Mouse (Mus musculus) ovary, adult 2 months (tissue): ENCODE results near the gene Olfr981. TPM values are rescaled to one million over a fixed set of nuclear protein-coding genes. Genes with fewer than 3 reads are reported as not detected.

Source experiments
- polyA plus RNA-seq: library from polyadenylated mRNA; depleted of rRNA; stranded (reverse); fragments of >200 nt; gene quantifications from 2 replicates; pipeline ENCODE4 v1.2.3, GENCODE M21; 2012; rRNA removed

Gene Olfr981
- polyA plus RNA-seq, result not detected in 2 replicates

GRCm38 (mm10) chr9:40021164-40021563 is at the start of gene Olfr981:
Gene Olfr981 (plus strand): TSS chr9:40021464.

DNA sequence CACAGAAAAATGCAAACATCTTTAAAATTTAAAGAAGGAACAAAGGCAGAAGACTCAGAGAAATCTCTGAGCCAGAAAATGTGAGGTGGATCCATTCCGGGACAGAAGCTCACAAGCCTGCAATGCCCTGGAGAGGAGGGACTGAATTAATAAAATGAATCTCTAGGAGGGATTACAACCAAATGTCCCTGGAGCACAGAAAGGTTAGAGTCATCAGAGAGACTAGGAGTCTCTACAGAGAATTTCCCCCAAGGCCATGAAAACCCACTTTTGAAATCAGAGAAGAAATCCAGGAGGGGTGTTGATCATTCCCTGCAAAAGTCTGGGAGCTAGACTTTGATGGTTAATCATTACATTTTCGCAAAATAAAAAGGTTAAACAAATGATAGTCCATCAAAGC is 29.5 kb upstream of the Olfr981 start, which contains the start of gene Olfr978:
TSS of gene Olfr978 (plus strand) at position 301 of the 400 bp plus-strand sequence.

DNA sequence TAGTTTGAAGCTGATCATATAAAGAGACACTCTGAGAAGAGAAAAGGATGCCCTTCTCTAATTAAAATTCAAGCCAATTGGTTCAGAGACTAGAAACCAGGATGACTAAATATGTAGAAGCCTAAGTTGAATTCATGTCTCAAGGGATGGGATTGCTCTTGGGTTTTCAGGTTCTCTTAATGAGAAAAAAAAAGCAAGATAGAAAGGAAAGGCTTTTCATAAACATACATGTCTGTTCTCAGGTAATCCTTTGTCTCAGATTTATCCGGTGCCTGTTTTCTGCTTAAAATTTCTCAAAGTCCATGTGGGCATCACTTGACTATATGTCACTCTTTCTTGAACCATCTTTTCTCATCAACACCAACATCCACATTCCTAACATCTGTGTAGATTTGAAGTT is 17.9 kb upstream of the Olfr981 start, which contains the start of gene Olfr979:
TSS of gene Olfr979 (minus strand) at position 101 of the 400 bp plus-strand sequence.

GRCm38 (mm10) chr9:40009482-40009881 is 11.8 kb upstream of the Olfr981 start, which contains the start of gene Olfr980:
Gene Olfr980 (minus strand): TSS chr9:40009582.

GRCm38 (mm10) chr9:40073529-40073928 is 52.3 kb downstream of the Olfr981 start, which contains the start of gene Olfr982:
Gene Olfr982 (plus strand): TSS chr9:40073829.

Other genes starting within 250 kb of the Olfr981 start
- gene Olfr968, start 238.2 kb upstream of the Olfr981 start, polyA plus RNA-seq, result not detected in 2 replicates
- gene Olfr969, start 230.5 kb upstream of the Olfr981 start, polyA plus RNA-seq, result not detected in 2 replicates
- gene Olfr970, start 212.6 kb upstream of the Olfr981 start, polyA plus RNA-seq, result not detected in 2 replicates
- not detected in 2 replicates for gene Olfr971, start 184.6 kb upstream of the Olfr981 start, polyA plus RNA-seq
- gene Olfr972, start 155.0 kb upstream of the Olfr981 start, polyA plus RNA-seq, result not detected in 2 replicates
- not detected in 2 replicates for gene Olfr229, start 114.1 kb upstream of the Olfr981 start, polyA plus RNA-seq
- gene Olfr974, start 84.0 kb upstream of the Olfr981 start, polyA plus RNA-seq, result not detected in 2 replicates
- 0.08 TPM in 1 of 2 replicates, not detected in the other for gene Olfr975, start 69.4 kb upstream of the Olfr981 start, polyA plus RNA-seq
- gene Olfr976, start 60.3 kb upstream of the Olfr981 start, polyA plus RNA-seq, result 1.4 and 1.5 TPM in 2 replicates
- gene Olfr978, start 29.4 kb upstream of the Olfr981 start, polyA plus RNA-seq, result not detected in 2 replicates
- not detected in 2 replicates for gene Olfr979, start 18.0 kb upstream of the Olfr981 start, polyA plus RNA-seq
- gene Olfr980, start 11.9 kb upstream of the Olfr981 start, polyA plus RNA-seq, result not detected in 2 replicates
- not detected in 2 replicates for gene Olfr982, start 52.4 kb downstream of the Olfr981 start, polyA plus RNA-seq
- gene Olfr983, start 72.1 kb downstream of the Olfr981 start, polyA plus RNA-seq, result not detected in 2 replicates
- not detected in 2 replicates for gene Olfr984, start 92.7 kb downstream of the Olfr981 start, polyA plus RNA-seq
- not detected in 2 replicates for gene Olfr985, start 108.7 kb downstream of the Olfr981 start, polyA plus RNA-seq
- gene Tmem225, start 126.7 kb downstream of the Olfr981 start, polyA plus RNA-seq, result not detected in 2 replicates
- gene Olfr986, start 159.5 kb downstream of the Olfr981 start, polyA plus RNA-seq, result not detected in 2 replicates
- gene Zfp202, start 170.9 kb downstream of the Olfr981 start, polyA plus RNA-seq, result 2.0 and 2.4 TPM in 2 replicates
- gene Scn3b, start 247.8 kb downstream of the Olfr981 start, polyA plus RNA-seq, result 0.77 and 0.97 TPM in 2 replicates